Mouse (Mus musculus) MEL (cell line): ENCODE results near the gene Zfp108. TPM values are rescaled to one million over a fixed set of nuclear protein-coding genes. Genes with fewer than 3 reads are reported as not detected.

ENCODE experiments used
- DNase-seq: peaks from one replicate; pipeline ENCODE4 v3.0.0; 2011; ENCODE audit warnings: low read depth, low spot score
- H3K27ac ChIP-seq: 2 replicates; pipeline ENCODE4 v1.5.1; 2012; ENCODE audit warnings: low read depth, mild to moderate bottlenecking, control low read depth, low read length, moderate library complexity; ENCODE audit not compliant: control insufficient read depth
- H3K27me3 ChIP-seq, 2 experiments: fragments of 150-350 bp in 1 of 2; sonication (generic) in 1 of 2; 2 replicates each; pipeline ENCODE4 v1.6.1; 2012; ENCODE audit warnings: low read length in 2 of 2, mild to moderate bottlenecking in 2 of 2, improper control_type of control experiment in 1 of 2, moderate library complexity in 1 of 2; ENCODE audit not compliant: insufficient read depth in 2 of 2, control insufficient read depth in 1 of 2
- H3K36me3 ChIP-seq, 2 experiments: 2 replicates each; pipeline ENCODE4 v1.6.1; 2012 to 2014; ENCODE audit warnings: low read length in 2 of 2, improper control_type of control experiment in 1 of 2, inconsistent platforms in 1 of 2, mild to moderate bottlenecking in 1 of 2; ENCODE audit not compliant: insufficient read depth in 2 of 2, control insufficient read depth in 1 of 2
- H3K4me1 ChIP-seq, 2 experiments: fragments of 150-350 bp in 1 of 2; sonication (generic) in 1 of 2; 2 replicates each; pipeline ENCODE4 v1.6.1; 2012; ENCODE audit warnings: low read length in 2 of 2, improper control_type of control experiment in 1 of 2, mild to moderate bottlenecking in 1 of 2; ENCODE audit not compliant: insufficient read depth in 2 of 2, control insufficient read depth in 1 of 2
- H3K4me3 ChIP-seq, 2 experiments: fragments of 150-350 bp in 1 of 2; sonication (generic) in 1 of 2; 2 replicates each; pipeline ENCODE4 v1.5.1; 2012; ENCODE audit warnings: low read depth in 2 of 2, low read length in 2 of 2, mild to moderate bottlenecking in 2 of 2, moderate library complexity in 2 of 2, control low read depth in 1 of 2, improper control_type of control experiment in 1 of 2; ENCODE audit not compliant: control insufficient read depth in 1 of 2, insufficient read depth in 1 of 2
- H3K79me2 ChIP-seq: 2 replicates; pipeline ENCODE4 v1.6.1; 2012; ENCODE audit warnings: mild to moderate bottlenecking, low read length, moderate library complexity; ENCODE audit not compliant: control insufficient read depth, poor library complexity, insufficient read depth
- H3K9ac ChIP-seq: 2 replicates; pipeline ENCODE4 v1.6.1; 2012; ENCODE audit warnings: low read depth, mild to moderate bottlenecking, control low read depth, low read length, moderate library complexity; ENCODE audit not compliant: control insufficient read depth, poor library complexity, severe bottlenecking
- H3K9me3 ChIP-seq: fragments of 150-350 bp; sonication (generic); replicated peaks from 2 replicates; pipeline ENCODE4 v1.6.1; 2012; ENCODE audit warnings: mild to moderate bottlenecking, low read length, improper control_type of control experiment, moderate library complexity; ENCODE audit not compliant: insufficient read depth
- CHD1 ChIP-seq: IDR thresholded peaks from 2 replicates; pipeline ENCODE4 v1.6.1; 2012; ENCODE audit warnings: low read depth, mild to moderate bottlenecking, inconsistent platforms, low read length, improper control_type of control experiment
- CTCF ChIP-seq, 3 experiments: IDR thresholded peaks in 2 of 3; conservative IDR thresholded peaks in 1 of 3; 2 replicates each; pipeline ENCODE4 v1.5.1; 2011 to 2012; ENCODE audit warnings: low read length in 3 of 3, low read depth in 2 of 3, mild to moderate bottlenecking in 2 of 3, improper control_type of control experiment in 1 of 3, inconsistent platforms in 1 of 3, mixed read lengths in 1 of 3, moderate library complexity in 1 of 3; ENCODE audit not compliant: control insufficient read depth in 1 of 3, insufficient read depth in 1 of 3, poor library complexity in 1 of 3, severe bottlenecking in 1 of 3
- HCFC1 ChIP-seq: IDR thresholded peaks from 2 replicates; pipeline ENCODE4 v1.6.1; 2012; ENCODE audit warnings: low read depth, mild to moderate bottlenecking, inconsistent platforms, low read length, improper control_type of control experiment, moderate library complexity
- MAX ChIP-seq: IDR thresholded peaks from 2 replicates; pipeline ENCODE4 v1.6.1; 2011; ENCODE audit warnings: low read length, improper control_type of control experiment
- MXI1 ChIP-seq: IDR thresholded peaks from 2 replicates; pipeline ENCODE4 v1.6.1; 2011; ENCODE audit warnings: mild to moderate bottlenecking, low read depth, low read length, improper control_type of control experiment
- POLR2A ChIP-seq, 2 experiments: IDR thresholded peaks; 2 replicates each; pipeline ENCODE4 v1.6.1; 2011 to 2012; ENCODE audit warnings: low read length in 2 of 2, mild to moderate bottlenecking in 2 of 2, control low read depth in 1 of 2, improper control_type of control experiment in 1 of 2, low read depth in 1 of 2, moderate library complexity in 1 of 2; ENCODE audit not compliant: control insufficient read depth in 1 of 2, insufficient read depth in 1 of 2, poor library complexity in 1 of 2
- POLR2AphosphoS2 ChIP-seq: IDR thresholded peaks from 2 replicates; pipeline ENCODE4 v1.6.1; 2011; ENCODE audit warnings: low read length, improper control_type of control experiment
- RAD21 ChIP-seq: IDR thresholded peaks from 2 replicates; pipeline ENCODE4 v1.6.1; 2011; ENCODE audit warnings: mild to moderate bottlenecking, low read depth, low read length, improper control_type of control experiment
- SIN3A ChIP-seq: IDR thresholded peaks from 2 replicates; pipeline ENCODE4 v1.6.1; 2012; ENCODE audit warnings: low read length, improper control_type of control experiment, inconsistent platforms
- TAL1 ChIP-seq: IDR thresholded peaks from 2 replicates; pipeline ENCODE4 v1.6.1; 2012; ENCODE audit warnings: mild to moderate bottlenecking, inconsistent platforms, low read length, moderate library complexity, mixed read lengths
- USF2 ChIP-seq, 2 experiments: IDR thresholded peaks; 2 replicates each; pipeline ENCODE4 v1.6.1; 2011 to 2012; ENCODE audit warnings: improper control_type of control experiment in 2 of 2, low read length in 2 of 2, borderline replicate concordance in 1 of 2, inconsistent platforms in 1 of 2, low read depth in 1 of 2, mild to moderate bottlenecking in 1 of 2; ENCODE audit not compliant: insufficient read depth in 1 of 2
- ZMIZ1 ChIP-seq: IDR thresholded peaks from 2 replicates; pipeline ENCODE4 v1.6.1; 2012; ENCODE audit warnings: low read depth, mild to moderate bottlenecking, inconsistent platforms, low read length, improper control_type of control experiment, moderate library complexity
- ZNF384 ChIP-seq: IDR thresholded peaks from 2 replicates; pipeline ENCODE4 v1.6.1; 2012; ENCODE audit warnings: low read depth, mild to moderate bottlenecking, inconsistent platforms, low read length, improper control_type of control experiment
- polyA plus RNA-seq, 2 experiments: library from polyadenylated mRNA; stranded (reverse) in 1 of 2; unstranded in 1 of 2; fragments of >175 nt in 1 of 2; fragments of >200 nt in 1 of 2; gene quantifications; 2 replicates each; pipeline versions ENCODE4 v1.2.1 to v1.2.4; 2012; ENCODE audit warnings: low replicate concordance in 2 of 2, low read depth in 1 of 2; ENCODE audit not compliant: insufficient read length in 2 of 2, insufficient read depth in 1 of 2, missing spikeins in 1 of 2
- total RNA-seq: library from RNA; depleted of rRNA; stranded (reverse); fragments of 300-350 nt; gene quantifications from 2 replicates; pipeline ENCODE4 v1.2.3, GENCODE M21; 2012; rRNA removed

The Zfp108 gene
- total and polyA plus RNA-seq, 3 experiments, result not detected

- Histone ChIP-seq H3K79me2 (peaks cover 5% of the 10 kb centered on the region), H3K36me3 (no peaks in the 10 kb centered on the region), H3K9ac (peak overlapping the region; percentile 65), H3K4me1 (no peaks in the 10 kb centered on the region; a peak in 1 of 4 replicates), H3K4me3 (peak overlapping the region; percentile 59 to 76), H3K27ac (0 out of 2 replicates have a peak overlapping the region, but pooled peaks have one; percentile 29), H3K9me3 (no peaks in the 10 kb centered on the region), H3K27me3 (no peaks in the 10 kb centered on the region)
- TF ChIP-seq CTCF (IDR thresholded peaks at IDR 0.05 in 2 of 3, conservative IDR thresholded peaks at IDR 0.05 in 1 of 3; ENCODE audit: control insufficient read depth in 1 of 3, insufficient read depth in 1 of 3, low read depth in 2 of 3, low read length in 3 of 3, poor library complexity in 1 of 3, severe bottlenecking in 1 of 3) (no peak), RAD21 (no peak), USF2 (IDR thresholded peaks at IDR 0.05; ENCODE audit: borderline replicate concordance in 1 of 2, insufficient read depth in 1 of 2, low read depth in 1 of 2, low read length in 2 of 2) (no peak), SIN3A (0 out of 2 replicates have a peak, but pooled peaks have one; percentile 30), ZNF384 (peak; percentile 83), TAL1 (no peak), CHD1 (no peak), HCFC1 (peak; percentile 44; the same call in 1 of the 2 replicates), MAX (peak; percentile 13; the same call in 1 of the 2 replicates)
- DNase-seq, result peak; percentile 71
Measured at GRCm38 (mm10) chr7:24299823-24300481, 45.4 kb downstream of the Zfp108 start.

- peaks cover 5% of the 10 kb centered on the region for H3K79me2 ChIP-seq
- H3K9ac ChIP-seq, result peak within 1 kb of the TSS; percentile 65
- H3K27ac ChIP-seq, result peak within 1 kb of the TSS; percentile 55; the same call in 1 of the 2 replicates
- H3K36me3 ChIP-seq, result no peaks in the 10 kb centered on the region
- DNase-seq, result peak; percentile 72
- no peaks in the 10 kb centered on the region; a peak in 1 of 4 replicates for H3K4me1 ChIP-seq
- H3K4me3 ChIP-seq, result peak within 1 kb of the TSS; percentile 59 to 76
- peak; percentile 69; the same call in 1 of the 2 replicates for TF ChIP-seq ZMIZ1
- no peak; the same call in 1 of the 2 replicates for TF ChIP-seq SIN3A
- 0 out of 2 replicates have a peak, but pooled peaks have one; percentile 30 for TF ChIP-seq MXI1
- TF ChIP-seq POLR2A (IDR thresholded peaks at IDR 0.05; ENCODE audit: control insufficient read depth in 1 of 2, insufficient read depth in 1 of 2, low read depth in 1 of 2, low read length in 2 of 2, poor library complexity in 1 of 2), result peak in 1 of 2 experiments; percentile 48; a peak in 1 of 4 replicates
- TF ChIP-seq CHD1, result no peak
- TF ChIP-seq POLR2AphosphoS2, result peak; percentile 27; the same call in 1 of the 2 replicates
- no peaks in the 10 kb centered on the region for H3K9me3 ChIP-seq
- no peaks in the 10 kb centered on the region for H3K27me3 ChIP-seq
Measured at GRCm38 (mm10) chr7:24300771-24301282, 46.2 kb downstream of the Zfp108 start, which contains the start of gene Zfp61. Zfp61 (minus strand) TSS chr7:24301232.

Other genes with a start within 250 kb of the Zfp108 start
- gene Vmn1r183, start 201.5 kb upstream of the Zfp108 start, total RNA-seq, result not detected in 2 replicates
- under 1 TPM in 1 of 2 experiments, not detected in 1; 0.03 TPM for gene Vmn1r183, start 201.5 kb upstream of the Zfp108 start, polyA plus RNA-seq
- gene Zfp180, start 172.9 kb upstream of the Zfp108 start, total RNA-seq, result 20.7 and 21.9 TPM in 2 replicates
- gene Zfp180, start 172.9 kb upstream of the Zfp108 start, polyA plus RNA-seq, result 10 to 100 TPM in 1 of 2 experiments, not detected in 1; 21.6 TPM
- gene Zfp112, start 142.5 kb upstream of the Zfp108 start, total RNA-seq, result 0.50 and 0.59 TPM in 2 replicates
- under 1 TPM in 1 of 2 experiments, not detected in 1; 0.84 TPM for gene Zfp112, start 142.5 kb upstream of the Zfp108 start, polyA plus RNA-seq
- 4.2 and 6.2 TPM in 2 replicates for gene Zfp235, start 120.6 kb upstream of the Zfp108 start, total RNA-seq
- 1 to 10 TPM in 1 of 2 experiments, not detected in 1; 4.5 TPM for gene Zfp235, start 120.6 kb upstream of the Zfp108 start, polyA plus RNA-seq
- gene Zfp114, start 79.7 kb upstream of the Zfp108 start, total RNA-seq, result not detected in 2 replicates
- not detected for gene Zfp114, start 79.7 kb upstream of the Zfp108 start, polyA plus RNA-seq
- not detected in 2 replicates for gene Zfp111, start 43.4 kb upstream of the Zfp108 start, total RNA-seq
- gene Zfp111, start 43.4 kb upstream of the Zfp108 start, polyA plus RNA-seq, result not detected
- not detected in 2 replicates for gene Zfp109, start 17.2 kb upstream of the Zfp108 start, total RNA-seq
- not detected for gene Zfp109, start 17.2 kb upstream of the Zfp108 start, polyA plus RNA-seq
- not detected in 2 replicates for gene Zfp93, start 15.6 kb downstream of the Zfp108 start, total RNA-seq
- gene Zfp93, start 15.6 kb downstream of the Zfp108 start, polyA plus RNA-seq, result not detected
- gene Zfp61, start 46.4 kb downstream of the Zfp108 start, total RNA-seq, result 9.2 and 9.9 TPM in 2 replicates
- 10 to 100 TPM in 1 of 2 experiments, not detected in 1; 15.3 TPM for gene Zfp61, start 46.4 kb downstream of the Zfp108 start, polyA plus RNA-seq
- 5.9 and 6.9 TPM in 2 replicates for gene Zfp94, start 61.9 kb downstream of the Zfp108 start, total RNA-seq
- gene Zfp94, start 61.9 kb downstream of the Zfp108 start, polyA plus RNA-seq, result 1 to 10 TPM in 1 of 2 experiments, not detected in 1; 5.9 TPM
- not detected in 2 replicates for gene Tescl, start 79.1 kb downstream of the Zfp108 start, total RNA-seq
- not detected for gene Tescl, start 79.1 kb downstream of the Zfp108 start, polyA plus RNA-seq
- gene Lypd5, start 94.4 kb downstream of the Zfp108 start, total RNA-seq, result not detected in 2 replicates
- not detected for gene Lypd5, start 94.4 kb downstream of the Zfp108 start, polyA plus RNA-seq
- gene Kcnn4, start 115.5 kb downstream of the Zfp108 start, total RNA-seq, result 175 and 256 TPM in 2 replicates
- gene Kcnn4, start 115.5 kb downstream of the Zfp108 start, polyA plus RNA-seq, result 100 to 1,000 TPM in 1 of 2 experiments, not detected in 1; 188 TPM
- 47.5 and 54.6 TPM in 2 replicates for gene Smg9, start 144.8 kb downstream of the Zfp108 start, total RNA-seq
- 10 to 100 TPM in 1 of 2 experiments, not detected in 1; 95.3 TPM for gene Smg9, start 144.8 kb downstream of the Zfp108 start, polyA plus RNA-seq
- gene Irgc1, start 197.5 kb downstream of the Zfp108 start, total RNA-seq, result not detected in 2 replicates
- not detected for gene Irgc1, start 197.5 kb downstream of the Zfp108 start, polyA plus RNA-seq
- 8.0 and 9.7 TPM in 2 replicates for gene Plaur, start 207.7 kb downstream of the Zfp108 start, total RNA-seq
- 1 to 10 TPM in 1 of 2 experiments, not detected in 1; 8.6 TPM for gene Plaur, start 207.7 kb downstream of the Zfp108 start, polyA plus RNA-seq
- gene Cadm4, start 227.2 kb downstream of the Zfp108 start, total RNA-seq, result 0.12 and 0.16 TPM in 2 replicates
- gene Cadm4, start 227.2 kb downstream of the Zfp108 start, polyA plus RNA-seq, result under 1 TPM in 1 of 2 experiments, not detected in 1; 0.38 TPM